Mouse (Mus musculus) small intestine, adult 2 months (tissue): Measurements from ENCODE around the gene Ctsw. TPM values are rescaled to one million over a fixed set of nuclear protein-coding genes. Genes with fewer than 3 reads are reported as not detected.

Experiments used
- H3K27ac ChIP-seq: fragments of 200-500 bp; 2 replicates; pipeline ENCODE4 v1.5.1; 2012; ENCODE audit warnings: low read depth, low read length, control low read depth, inconsistent platforms; ENCODE audit not compliant: insufficient read depth
- H3K27me3 ChIP-seq: fragments of 200-500 bp; 2 replicates; pipeline ENCODE4 v1.6.1; 2012; ENCODE audit warnings: mild to moderate bottlenecking, moderate library complexity, low read length, inconsistent platforms; ENCODE audit not compliant: control insufficient read depth, insufficient read depth
- H3K36me3 ChIP-seq: fragments of 200-500 bp; 2 replicates; pipeline ENCODE4 v1.6.1; 2012; ENCODE audit warnings: mild to moderate bottlenecking, low read length, control low read depth, inconsistent platforms; ENCODE audit not compliant: control insufficient read depth, insufficient read depth
- H3K4me1 ChIP-seq: fragments of 200-500 bp; 2 replicates; pipeline ENCODE4 v1.6.1; 2012; ENCODE audit warnings: low read length, inconsistent platforms, mixed read lengths; ENCODE audit not compliant: control insufficient read depth, insufficient read depth, insufficient read length
- H3K4me3 ChIP-seq: fragments of 200-500 bp; 2 replicates; pipeline ENCODE4 v1.5.1; 2012; ENCODE audit warnings: low read depth, mild to moderate bottlenecking, control low read depth, inconsistent platforms, low read length, moderate library complexity
- CTCF ChIP-seq: fragments of 200-500 bp; IDR thresholded peaks from 2 replicates; pipeline ENCODE4 v1.5.1; 2012; ENCODE audit warnings: low read depth, mild to moderate bottlenecking, control low read depth, inconsistent platforms, low read length, moderate library complexity, mixed read lengths; ENCODE audit not compliant: insufficient replicate concordance, insufficient read length; ENCODE audit errors: extremely low read depth
- POLR2A ChIP-seq: fragments of 200-500 bp; IDR thresholded peaks from 2 replicates; pipeline ENCODE4 v1.6.1; 2012; ENCODE audit warnings: low read depth, mild to moderate bottlenecking, control low read depth, inconsistent platforms, low read length, moderate library complexity
- WGBS: fragments of 180-500 bp; shearing (Covaris S2); methylation state at CpG from one replicate; pipeline ENCODE4 v1.1.7; 2018; 5-methylcytosine and 5-hydroxymethylcytosine counted together
- polyA plus RNA-seq: library from polyadenylated mRNA; depleted of rRNA; stranded (reverse); fragments of >200 nt; gene quantifications from 2 replicates; pipeline ENCODE4 v1.2.3, GENCODE M21; 2012

Ctsw gene
- polyA plus RNA-seq, 1 experiment = 10.2 TPM

GRCm38 (mm10) chr19:5429806-5430205, 38.5 kb downstream of the Ctsw start:
- Histone ChIP-seq H3K27me3 (no peaks in the 10 kb centered on the region), H3K4me3 (no peak overlapping the region), H3K36me3 (peaks cover 9% of the 10 kb centered on the region; the same call in 1 of the 2 replicates), H3K4me1 (peaks cover 20% of the 10 kb centered on the region), H3K27ac (no peak overlapping the region)
- 14% methylated on average over 8 of the region's 8 CpGs for WGBS
- TF ChIP-seq CTCF (no peak), POLR2A (no peak)

GRCm38 (mm10) chr19:5429219-5429618, 39.1 kb downstream of the Ctsw start:
- 73% methylated on average over 4 of the region's 4 CpGs for WGBS
- no peak overlapping the region for H3K27ac ChIP-seq
- no peaks in the 10 kb centered on the region for H3K27me3 ChIP-seq
- TF ChIP-seq CTCF = no peak
- no peak for TF ChIP-seq POLR2A
- no peak overlapping the region for H3K4me3 ChIP-seq
- H3K4me1 ChIP-seq = peaks cover 20% of the 10 kb centered on the region
- peaks cover 9% of the 10 kb centered on the region; the same call in 1 of the 2 replicates for H3K36me3 ChIP-seq

GRCm38 (mm10) chr19:5428083-5428482, 40.2 kb downstream of the Ctsw start:
- 87% methylated on average over 2 of the region's 2 CpGs for WGBS
- Histone ChIP-seq H3K4me3 (no peak overlapping the region), H3K27me3 (no peaks in the 10 kb centered on the region), H3K27ac (no peak overlapping the region), H3K4me1 (peaks cover 17% of the 10 kb centered on the region), H3K36me3 (peaks cover 11% of the 10 kb centered on the region; the same call in 1 of the 2 replicates)
- TF ChIP-seq POLR2A = no peak
- TF ChIP-seq CTCF = no peak

GRCm38 (mm10) chr19:5426640-5427290, 41.5 kb downstream of the Ctsw start:
- H3K4me1 ChIP-seq = peaks cover 17% of the 10 kb centered on the region
- H3K4me3 ChIP-seq = no peak overlapping the region
- H3K36me3 ChIP-seq = peaks cover 22% of the 10 kb centered on the region
- TF ChIP-seq POLR2A (no peak), CTCF (no peak)
- H3K27me3 ChIP-seq = no peaks in the 10 kb centered on the region
- WGBS = 86% methylated on average over 13 of the region's 13 CpGs
- no peak overlapping the region for H3K27ac ChIP-seq

GRCm38 (mm10) chr19:5425906-5426565, 42.3 kb downstream of the Ctsw start:
- peaks cover 24% of the 10 kb centered on the region for H3K36me3 ChIP-seq
- H3K4me3 ChIP-seq = peak overlapping the region; percentile 79
- peak overlapping the region; percentile 89; the same call in 1 of the 2 replicates for H3K27ac ChIP-seq
- TF ChIP-seq CTCF (no peak), POLR2A (no peak)
- whole genome bisulfite sequencing = 77% methylated on average over 18 of the region's 18 CpGs
- no peaks in the 10 kb centered on the region for H3K27me3 ChIP-seq
- peaks cover 17% of the 10 kb centered on the region for H3K4me1 ChIP-seq

- WGBS = under 1% methylated on average over 80 of the region's 87 CpGs
- TF ChIP-seq POLR2A (peak; percentile 51; the same call in 1 of the 2 replicates), CTCF (no peak)
- peaks cover 30% of the 10 kb centered on the region for H3K36me3 ChIP-seq
- no peaks in the 10 kb centered on the region for H3K27me3 ChIP-seq
- peak within 1 kb of the TSS; percentile 89 for H3K27ac ChIP-seq
- H3K4me1 ChIP-seq = peaks cover 17% of the 10 kb centered on the region
- peak within 1 kb of the TSS; percentile 93 for H3K4me3 ChIP-seq
Measured at GRCm38 (mm10) chr19:5424782-5425741, 43.2 kb downstream of the Ctsw start, which contains the start of the genes Drap1 and AI837181. TSS of gene Drap1 (minus strand) at chr19:5424979. TSS of gene AI837181 (plus strand) at chr19:5425144.
